Mouse (Mus musculus): ENCODE results near the gene Gm42420. TPM values are rescaled to one million over a fixed set of nuclear protein-coding genes. Genes with fewer than 3 reads are reported as not detected.

The Gm42420 gene
- polyA plus RNA-seq, 1 experiment from 2014 or later, result 1.5 TPM

- DNase-seq (ENCODE audit: low spot score), result no peak
- H3K4me3 ChIP-seq, result peak overlapping the region; percentile 90
- H3K9me3 ChIP-seq, result no peaks in the 10 kb centered on the region
- H3K36me3 ChIP-seq, result peaks cover 16% of the 10 kb centered on the region
- H3K27ac ChIP-seq, result peak overlapping the region; percentile 56
- peaks cover 59% of the 10 kb centered on the region for H3K4me1 ChIP-seq
- no peaks in the 10 kb centered on the region for H3K27me3 ChIP-seq (ENCODE audit: insufficient read depth, poor library complexity, severe bottlenecking)
- WGBS, result 54% methylated on average over 12 of the region's 12 CpGs
Observed at GRCm38 (mm10) chr6:39554888-39555647, 30.5 kb upstream of the Gm42420 start.

DNA sequence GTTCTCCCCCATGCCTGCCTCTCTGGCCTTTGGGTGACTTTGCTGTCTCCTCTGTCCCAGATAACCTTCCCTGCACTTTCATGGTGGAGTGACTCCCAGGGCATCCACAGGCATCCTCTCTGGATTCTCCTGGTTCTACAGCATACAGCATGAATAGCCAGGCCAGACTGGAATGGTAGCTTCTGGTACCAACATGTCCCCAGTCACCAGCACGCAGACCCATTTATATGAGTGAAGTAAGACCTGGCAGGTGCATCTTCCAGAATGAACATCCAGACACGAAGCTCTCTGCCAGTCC lies 30.0 kb upstream of the Gm42420 start:
- DNase-seq (ENCODE audit: low spot score), result no peak
- WGBS, result 80% methylated on average over 2 of the region's 2 CpGs
- Histone ChIP-seq H3K4me3 (peak overlapping the region; percentile 90), H3K27ac (peak overlapping the region; percentile 56; the same call in 1 of the 2 replicates), H3K4me1 (peaks cover 59% of the 10 kb centered on the region), H3K27me3 (ENCODE audit: insufficient read depth, poor library complexity, severe bottlenecking) (no peaks in the 10 kb centered on the region), H3K36me3 (peaks cover 16% of the 10 kb centered on the region), H3K9me3 (no peaks in the 10 kb centered on the region)

DNA sequence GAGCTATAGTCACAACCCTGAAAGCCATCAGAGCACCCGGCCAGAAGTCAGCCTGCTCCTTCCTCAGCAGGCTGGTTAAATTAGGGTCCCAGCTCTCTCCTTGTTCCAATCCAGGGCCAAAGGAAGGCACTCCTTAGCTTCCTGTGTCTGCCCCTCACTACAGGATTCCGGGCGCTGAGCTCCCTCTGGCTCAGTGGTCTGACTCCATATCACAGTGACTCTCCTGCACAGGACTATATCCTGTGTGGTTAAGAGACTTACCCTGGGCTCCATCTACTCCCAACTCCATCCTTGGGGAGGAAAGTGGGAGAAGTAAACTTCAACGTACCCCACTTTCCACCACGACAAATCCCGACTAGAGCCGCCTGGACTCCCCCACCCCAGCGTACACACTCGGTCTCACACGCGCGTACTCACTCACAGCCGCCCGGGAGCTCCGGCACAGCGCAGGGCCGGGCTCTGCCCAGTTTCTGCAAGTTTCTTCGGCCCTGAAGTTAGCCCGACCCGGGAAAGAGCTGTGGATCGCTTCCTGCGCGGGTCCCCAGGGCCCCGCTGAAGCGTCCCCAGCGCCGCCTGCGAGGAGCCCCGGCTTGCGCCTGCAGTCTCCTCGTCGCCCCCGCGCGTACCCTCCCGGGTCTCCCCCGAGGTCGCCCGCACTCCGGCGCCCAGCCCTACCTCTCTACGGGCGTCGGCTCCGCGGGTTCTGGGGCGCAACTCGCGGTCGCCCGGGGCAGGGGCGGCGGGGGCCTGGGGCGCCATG lies 28.5 kb upstream of the Gm42420 start:
- DNase-seq (ENCODE audit: low spot score), result no peak
- under 1% methylated on average over 53 of the region's 54 CpGs for WGBS

GRCm38 (mm10) chr6:39557723-39558261 lies 27.8 kb upstream of the Gm42420 start, which contains the start of gene Dennd2a:
Gene Dennd2a (minus strand): TSS chr6:39557867.
- WGBS, result under 1% methylated on average over 46 of the region's 50 CpGs
- Histone ChIP-seq H3K36me3 (peaks cover 4% of the 10 kb centered on the region; the same call in 1 of the 2 replicates), H3K4me1 (peaks cover 49% of the 10 kb centered on the region), H3K27ac (peak within 1 kb of the TSS; percentile 99), H3K9me3 (no peaks in the 10 kb centered on the region), H3K4me3 (peak within 1 kb of the TSS; percentile 90), H3K27me3 (ENCODE audit: insufficient read depth, poor library complexity, severe bottlenecking) (no peaks in the 10 kb centered on the region)
- peak; percentile 93 for DNase-seq (ENCODE audit: low spot score)

More for the DNA sequence above, 28.5 kb upstream of the Gm42420 start:
- Histone ChIP-seq H3K36me3 (peaks cover 5% of the 10 kb centered on the region; the same call in 1 of the 2 replicates), H3K4me3 (peak overlapping the region; percentile 90), H3K4me1 (peaks cover 54% of the 10 kb centered on the region), H3K9me3 (no peaks in the 10 kb centered on the region), H3K27me3 (ENCODE audit: insufficient read depth, poor library complexity, severe bottlenecking) (no peaks in the 10 kb centered on the region), H3K27ac (peak overlapping the region; percentile 99)

- 0 out of 2 replicates have a peak overlapping the region, but pooled peaks have one; percentile 47 for H3K27ac ChIP-seq
- no peak for DNase-seq (ENCODE audit: low spot score)
Observed at GRCm38 (mm10) chr6:39559276-39559939, 26.1 kb upstream of the Gm42420 start.

DNA sequence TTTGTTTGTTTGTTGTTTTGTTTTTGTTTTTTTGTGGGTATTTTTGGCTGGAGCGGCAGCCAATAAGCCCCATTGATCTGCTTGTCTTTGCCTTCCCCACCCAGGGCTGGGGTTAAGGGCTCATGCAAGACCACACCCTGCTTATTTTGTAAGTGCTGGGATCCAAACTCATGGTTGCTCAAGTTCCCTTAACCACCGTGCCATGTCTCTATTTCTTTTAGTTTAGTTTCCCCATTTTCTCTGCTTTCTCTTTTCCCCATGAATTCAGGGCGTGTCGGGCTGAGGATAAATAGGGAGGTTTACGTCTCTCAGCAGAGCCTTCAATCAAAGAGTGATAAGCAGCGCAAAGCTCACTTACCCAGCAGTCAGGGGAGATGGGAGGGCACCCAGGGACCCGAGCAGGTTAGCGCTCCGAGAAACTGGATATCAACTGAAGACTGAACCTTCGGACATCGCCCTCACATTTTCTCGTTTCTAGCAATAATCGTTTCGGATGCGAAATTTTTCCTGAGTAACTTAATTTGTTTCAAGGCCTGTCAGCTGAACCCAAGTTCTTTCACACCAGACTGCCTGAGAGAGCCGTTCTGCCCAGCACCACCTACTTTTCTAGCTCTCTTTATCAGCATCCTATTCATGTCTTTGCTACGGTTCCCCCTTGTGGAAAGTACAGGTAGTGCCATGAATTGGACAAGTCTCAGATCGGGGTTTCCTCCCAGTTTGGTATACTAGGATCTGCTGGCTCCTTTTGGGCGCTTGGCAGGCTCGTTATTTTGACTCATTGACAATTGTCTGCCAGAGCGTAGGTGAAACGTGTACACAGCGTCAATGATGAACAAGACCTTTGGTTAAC lies 23.2 kb upstream of the Gm42420 start:
- Histone ChIP-seq H3K27ac (no peak overlapping the region), H3K36me3 (no peaks in the 10 kb centered on the region), H3K27me3 (ENCODE audit: insufficient read depth, poor library complexity, severe bottlenecking) (no peaks in the 10 kb centered on the region), H3K9me3 (no peaks in the 10 kb centered on the region), H3K4me1 (peaks cover 22% of the 10 kb centered on the region), H3K4me3 (peak overlapping the region; percentile 47)
- 15% methylated on average over 23 of the region's 23 CpGs for WGBS
- peak; percentile 88 for DNase-seq (ENCODE audit: low spot score)

More at GRCm38 (mm10) chr6:39559276-39559939, 26.1 kb upstream of the Gm42420 start:
- no peaks in the 10 kb centered on the region for H3K9me3 ChIP-seq
- no peaks in the 10 kb centered on the region for H3K27me3 ChIP-seq (ENCODE audit: insufficient read depth, poor library complexity, severe bottlenecking)
- H3K4me1 ChIP-seq, result peaks cover 45% of the 10 kb centered on the region
- H3K36me3 ChIP-seq, result no peaks in the 10 kb centered on the region
- no peak overlapping the region for H3K4me3 ChIP-seq
- 38% methylated on average over 6 of the region's 6 CpGs for WGBS

DNA sequence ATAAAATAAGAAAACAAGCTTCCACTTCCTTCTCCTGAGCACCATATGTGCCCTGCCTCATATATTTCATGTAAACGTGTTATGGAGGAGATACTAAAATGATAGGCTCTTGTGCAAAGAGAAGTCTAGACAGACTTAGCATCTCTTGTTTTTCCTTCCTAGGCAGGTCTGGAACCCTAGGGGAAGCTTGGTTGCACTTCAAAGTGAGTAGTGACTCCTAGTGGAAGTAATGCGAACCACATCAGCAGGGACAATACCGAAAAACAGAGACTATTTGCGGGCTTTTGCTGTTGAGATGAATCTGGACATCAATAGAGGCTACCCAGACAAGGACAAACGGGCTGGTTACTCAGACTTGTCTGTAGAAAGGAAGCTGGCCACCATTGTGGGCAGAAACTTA lies 18.0 kb upstream of the Gm42420 start:
- H3K9me3 ChIP-seq, result no peaks in the 10 kb centered on the region
- no peak for DNase-seq (ENCODE audit: low spot score)
- no peaks in the 10 kb centered on the region for H3K36me3 ChIP-seq
- H3K27ac ChIP-seq, result no peak overlapping the region
- WGBS, result 10% methylated on average over 5 of the region's 5 CpGs
- no peak overlapping the region for H3K4me3 ChIP-seq
- no peaks in the 10 kb centered on the region for H3K4me1 ChIP-seq
- no peaks in the 10 kb centered on the region for H3K27me3 ChIP-seq (ENCODE audit: insufficient read depth, poor library complexity, severe bottlenecking)

DNA sequence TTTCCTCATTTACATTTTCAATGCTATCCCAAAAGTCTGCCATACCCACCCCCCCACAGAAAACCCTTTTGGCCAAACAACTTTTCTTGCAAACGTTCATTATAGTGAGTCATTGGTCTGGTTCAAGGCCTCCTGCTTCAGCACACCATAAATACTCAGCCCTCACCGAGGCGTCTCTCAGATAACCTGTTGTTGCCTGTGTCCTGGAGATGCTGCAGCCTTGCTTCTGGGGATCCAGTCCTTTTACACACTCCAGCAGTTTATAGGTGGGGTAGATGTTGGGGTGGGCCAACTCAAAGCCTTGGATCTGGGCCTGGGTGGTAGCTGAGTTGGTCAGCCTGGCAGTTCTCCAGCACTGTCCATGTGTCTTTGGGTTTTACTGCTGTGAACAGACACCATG lies 15.1 kb upstream of the Gm42420 start:
- H3K9me3 ChIP-seq, result no peaks in the 10 kb centered on the region
- H3K27me3 ChIP-seq (ENCODE audit: insufficient read depth, poor library complexity, severe bottlenecking), result no peaks in the 10 kb centered on the region
- 69% methylated on average over 3 of the region's 3 CpGs for WGBS
- DNase-seq (ENCODE audit: low spot score), result no peak
- no peak overlapping the region for H3K27ac ChIP-seq
- peaks cover 15% of the 10 kb centered on the region for H3K4me1 ChIP-seq
- H3K4me3 ChIP-seq, result no peak overlapping the region
- no peaks in the 10 kb centered on the region for H3K36me3 ChIP-seq

DNA sequence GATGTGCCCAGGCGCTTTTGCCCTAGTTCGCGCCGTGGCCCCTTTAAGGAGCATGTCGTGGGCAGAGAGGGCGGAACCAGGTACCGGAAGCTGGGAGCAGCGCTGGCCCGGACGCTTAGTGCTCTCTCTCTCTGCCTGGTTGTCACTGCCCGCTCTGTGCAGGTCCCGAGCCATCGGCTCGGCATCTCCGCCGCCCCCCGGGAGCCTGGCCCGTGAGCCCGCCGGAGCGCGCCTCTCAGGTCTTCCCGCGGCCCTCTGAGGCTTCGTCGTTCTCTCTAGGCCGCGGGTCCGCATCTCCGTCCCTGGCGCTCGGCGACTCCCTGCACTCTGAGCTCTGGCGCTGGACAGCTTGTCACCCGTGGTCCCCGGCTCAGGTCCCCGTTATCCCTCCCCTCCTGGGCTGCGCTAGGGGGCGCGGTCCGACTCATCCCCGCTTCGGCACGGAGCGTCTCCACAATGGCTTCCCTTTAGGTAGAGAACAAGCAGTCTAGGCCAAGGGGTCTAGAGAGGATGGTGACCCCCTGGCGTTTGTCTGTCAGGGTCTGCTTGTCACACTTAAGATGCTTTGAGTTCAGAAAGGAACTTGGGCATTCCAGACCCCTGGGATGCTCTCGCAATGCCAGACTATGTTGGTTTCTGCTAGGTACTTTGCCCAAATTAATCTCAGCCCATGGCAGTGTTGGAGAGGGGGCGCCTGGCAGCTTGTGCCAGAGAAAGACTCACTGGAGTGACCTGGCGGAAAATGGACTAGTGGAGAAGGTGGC lies 11.6 kb upstream of the Gm42420 start, which contains the start of gene Adck2:
Gene Adck2 (plus strand): TSS at position 83 of the 764 bp plus-strand sequence.
- H3K27me3 ChIP-seq (ENCODE audit: insufficient read depth, poor library complexity, severe bottlenecking), result no peaks in the 10 kb centered on the region
- DNase-seq (ENCODE audit: low spot score), result peak; percentile 94
- WGBS, result under 1% methylated on average over 49 of the region's 49 CpGs
- peaks cover 15% of the 10 kb centered on the region for H3K4me1 ChIP-seq
- 0 out of 2 replicates have a peak, but pooled peaks cover 3% of the 10 kb centered on the region for H3K36me3 ChIP-seq
- H3K4me3 ChIP-seq, result peak within 1 kb of the TSS; percentile 92
- H3K9me3 ChIP-seq, result no peaks in the 10 kb centered on the region
- peak within 1 kb of the TSS; percentile 92 for H3K27ac ChIP-seq

GRCm38 (mm10) chr6:39574555-39574869 lies 11.0 kb upstream of the Gm42420 start:
- Histone ChIP-seq H3K27ac (peak overlapping the region; percentile 92), H3K4me3 (peak overlapping the region; percentile 92)
- no peak for DNase-seq (ENCODE audit: low spot score)

GRCm38 (mm10) chr6:39574951-39575350 lies 10.6 kb upstream of the Gm42420 start:
- Histone ChIP-seq H3K4me3 (peak overlapping the region; percentile 92), H3K4me1 (peaks cover 15% of the 10 kb centered on the region), H3K36me3 (peaks cover 9% of the 10 kb centered on the region; the same call in 1 of the 2 replicates), H3K9me3 (no peaks in the 10 kb centered on the region), H3K27ac (peak overlapping the region; percentile 92), H3K27me3 (ENCODE audit: insufficient read depth, poor library complexity, severe bottlenecking) (no peaks in the 10 kb centered on the region)
- WGBS, result 63% methylated on average over 7 of the region's 7 CpGs
- no peak for DNase-seq (ENCODE audit: low spot score)

More at GRCm38 (mm10) chr6:39574555-39574869, 11.0 kb upstream of the Gm42420 start:
- H3K9me3 ChIP-seq, result no peaks in the 10 kb centered on the region
- peaks cover 6% of the 10 kb centered on the region; the same call in 1 of the 2 replicates for H3K36me3 ChIP-seq
- WGBS, result 21% methylated on average over 10 of the region's 10 CpGs
- H3K27me3 ChIP-seq (ENCODE audit: insufficient read depth, poor library complexity, severe bottlenecking), result no peaks in the 10 kb centered on the region
- peaks cover 15% of the 10 kb centered on the region for H3K4me1 ChIP-seq
